Mouse (Mus musculus) MEL (cell line): Measurements from ENCODE around the gene Ino80d. TPM values are rescaled to one million over a fixed set of nuclear protein-coding genes. Genes with fewer than 3 reads are reported as not detected.

Source experiments
- DNase-seq: peaks from one replicate; pipeline ENCODE4 v3.0.0; 2011; ENCODE audit warnings: low read depth, low spot score
- H3K27ac ChIP-seq: 2 replicates; pipeline ENCODE4 v1.5.1; 2012; ENCODE audit warnings: low read depth, mild to moderate bottlenecking, control low read depth, low read length, moderate library complexity; ENCODE audit not compliant: control insufficient read depth
- H3K27me3 ChIP-seq, 2 experiments: fragments of 150-350 bp in 1 of 2; sonication (generic) in 1 of 2; 2 replicates each; pipeline ENCODE4 v1.6.1; 2012; ENCODE audit warnings: low read length in 2 of 2, mild to moderate bottlenecking in 2 of 2, improper control_type of control experiment in 1 of 2, moderate library complexity in 1 of 2; ENCODE audit not compliant: insufficient read depth in 2 of 2, control insufficient read depth in 1 of 2
- H3K36me3 ChIP-seq, 2 experiments: 2 replicates each; pipeline ENCODE4 v1.6.1; 2012 to 2014; ENCODE audit warnings: low read length in 2 of 2, improper control_type of control experiment in 1 of 2, inconsistent platforms in 1 of 2, mild to moderate bottlenecking in 1 of 2; ENCODE audit not compliant: insufficient read depth in 2 of 2, control insufficient read depth in 1 of 2
- H3K4me1 ChIP-seq, 2 experiments: fragments of 150-350 bp in 1 of 2; sonication (generic) in 1 of 2; 2 replicates each; pipeline ENCODE4 v1.6.1; 2012; ENCODE audit warnings: low read length in 2 of 2, improper control_type of control experiment in 1 of 2, mild to moderate bottlenecking in 1 of 2; ENCODE audit not compliant: insufficient read depth in 2 of 2, control insufficient read depth in 1 of 2
- H3K4me3 ChIP-seq, 2 experiments: fragments of 150-350 bp in 1 of 2; sonication (generic) in 1 of 2; 2 replicates each; pipeline ENCODE4 v1.5.1; 2012; ENCODE audit warnings: low read depth in 2 of 2, low read length in 2 of 2, mild to moderate bottlenecking in 2 of 2, moderate library complexity in 2 of 2, control low read depth in 1 of 2, improper control_type of control experiment in 1 of 2; ENCODE audit not compliant: control insufficient read depth in 1 of 2, insufficient read depth in 1 of 2
- H3K79me2 ChIP-seq: 2 replicates; pipeline ENCODE4 v1.6.1; 2012; ENCODE audit warnings: mild to moderate bottlenecking, low read length, moderate library complexity; ENCODE audit not compliant: control insufficient read depth, poor library complexity, insufficient read depth
- H3K9ac ChIP-seq: 2 replicates; pipeline ENCODE4 v1.6.1; 2012; ENCODE audit warnings: low read depth, mild to moderate bottlenecking, control low read depth, low read length, moderate library complexity; ENCODE audit not compliant: control insufficient read depth, poor library complexity, severe bottlenecking
- H3K9me3 ChIP-seq: fragments of 150-350 bp; sonication (generic); replicated peaks from 2 replicates; pipeline ENCODE4 v1.6.1; 2012; ENCODE audit warnings: mild to moderate bottlenecking, low read length, improper control_type of control experiment, moderate library complexity; ENCODE audit not compliant: insufficient read depth
- E2F4 ChIP-seq: IDR thresholded peaks from 2 replicates; pipeline ENCODE4 v1.6.1; 2011; ENCODE audit warnings: low read depth, low read length, improper control_type of control experiment, borderline replicate concordance
- ELF1 ChIP-seq: IDR thresholded peaks from 2 replicates; pipeline ENCODE4 v1.6.1; 2014; ENCODE audit warnings: low read depth, mild to moderate bottlenecking, inconsistent platforms, low read length, improper control_type of control experiment, moderate library complexity
- EP300 ChIP-seq, 2 experiments: IDR thresholded peaks; 2 replicates each; pipeline ENCODE4 v1.6.1; 2011; ENCODE audit warnings: improper control_type of control experiment in 2 of 2, low read length in 2 of 2, low read depth in 1 of 2, mild to moderate bottlenecking in 1 of 2
- ETS1 ChIP-seq: IDR thresholded peaks from 2 replicates; pipeline ENCODE4 v1.6.1; 2012; ENCODE audit warnings: low read depth, mild to moderate bottlenecking, inconsistent platforms, low read length, improper control_type of control experiment, moderate library complexity
- GABPA ChIP-seq: IDR thresholded peaks from 2 replicates; pipeline ENCODE4 v1.6.1; 2012; ENCODE audit warnings: low read depth, mild to moderate bottlenecking, inconsistent platforms, low read length, improper control_type of control experiment, moderate library complexity
- GATA1 ChIP-seq: IDR thresholded peaks from 2 replicates; pipeline ENCODE4 v1.6.1; 2011; ENCODE audit warnings: low read depth, low read length, improper control_type of control experiment
- HCFC1 ChIP-seq: IDR thresholded peaks from 2 replicates; pipeline ENCODE4 v1.6.1; 2012; ENCODE audit warnings: low read depth, mild to moderate bottlenecking, inconsistent platforms, low read length, improper control_type of control experiment, moderate library complexity
- KAT2A ChIP-seq: conservative IDR thresholded peaks from 2 replicates; pipeline ENCODE4 v1.6.1; 2012; ENCODE audit warnings: low read depth, low read length, improper control_type of control experiment, inconsistent platforms
- MAFK ChIP-seq: IDR thresholded peaks from 2 replicates; pipeline ENCODE4 v1.6.1; 2011; ENCODE audit warnings: low read depth, mild to moderate bottlenecking, low read length, improper control_type of control experiment, borderline replicate concordance
- MAX ChIP-seq: IDR thresholded peaks from 2 replicates; pipeline ENCODE4 v1.6.1; 2011; ENCODE audit warnings: low read length, improper control_type of control experiment
- MAZ ChIP-seq: IDR thresholded peaks from 2 replicates; pipeline ENCODE4 v1.6.1; 2012; ENCODE audit warnings: low read depth, mild to moderate bottlenecking, inconsistent platforms, low read length, improper control_type of control experiment
- MXI1 ChIP-seq: IDR thresholded peaks from 2 replicates; pipeline ENCODE4 v1.6.1; 2011; ENCODE audit warnings: mild to moderate bottlenecking, low read depth, low read length, improper control_type of control experiment
- MYC ChIP-seq: IDR thresholded peaks from 2 replicates; pipeline ENCODE4 v1.6.1; 2011; ENCODE audit warnings: low read depth, mild to moderate bottlenecking, low read length, improper control_type of control experiment, moderate library complexity
- NRF1 ChIP-seq: IDR thresholded peaks from 2 replicates; pipeline ENCODE4 v1.6.1; 2014; ENCODE audit warnings: low read depth, mild to moderate bottlenecking, inconsistent platforms, low read length, improper control_type of control experiment, moderate library complexity; ENCODE audit not compliant: poor library complexity, insufficient read depth, severe bottlenecking
- POLR2A ChIP-seq, 2 experiments: IDR thresholded peaks; 2 replicates each; pipeline ENCODE4 v1.6.1; 2011 to 2012; ENCODE audit warnings: low read length in 2 of 2, mild to moderate bottlenecking in 2 of 2, control low read depth in 1 of 2, improper control_type of control experiment in 1 of 2, low read depth in 1 of 2, moderate library complexity in 1 of 2; ENCODE audit not compliant: control insufficient read depth in 1 of 2, insufficient read depth in 1 of 2, poor library complexity in 1 of 2
- POLR2AphosphoS2 ChIP-seq: IDR thresholded peaks from 2 replicates; pipeline ENCODE4 v1.6.1; 2011; ENCODE audit warnings: low read length, improper control_type of control experiment
- POLR2AphosphoS5 ChIP-seq: IDR thresholded peaks from 2 replicates; pipeline ENCODE4 v1.6.1; 2012; ENCODE audit warnings: low read depth, borderline replicate concordance, mild to moderate bottlenecking, inconsistent platforms, low read length, moderate library complexity, mixed read lengths
- RAD21 ChIP-seq: IDR thresholded peaks from 2 replicates; pipeline ENCODE4 v1.6.1; 2011; ENCODE audit warnings: mild to moderate bottlenecking, low read depth, low read length, improper control_type of control experiment
- RCOR1 ChIP-seq: IDR thresholded peaks from 2 replicates; pipeline ENCODE4 v1.6.1; 2012; ENCODE audit warnings: low read depth, mild to moderate bottlenecking, inconsistent platforms, low read length, improper control_type of control experiment
- SIN3A ChIP-seq: IDR thresholded peaks from 2 replicates; pipeline ENCODE4 v1.6.1; 2012; ENCODE audit warnings: low read length, improper control_type of control experiment, inconsistent platforms
- SMC3 ChIP-seq: IDR thresholded peaks from 2 replicates; pipeline ENCODE4 v1.6.1; 2011; ENCODE audit warnings: low read depth, low read length, improper control_type of control experiment
- TAL1 ChIP-seq: IDR thresholded peaks from 2 replicates; pipeline ENCODE4 v1.6.1; 2012; ENCODE audit warnings: mild to moderate bottlenecking, inconsistent platforms, low read length, moderate library complexity, mixed read lengths
- TBP ChIP-seq: IDR thresholded peaks from 2 replicates; pipeline ENCODE4 v1.8.0; 2011; ENCODE audit warnings: low read depth, low read length, improper control_type of control experiment
- TCF12 ChIP-seq: IDR thresholded peaks from 2 replicates; pipeline ENCODE4 v1.6.1; 2014; ENCODE audit warnings: low read depth, mild to moderate bottlenecking, inconsistent platforms, low read length, improper control_type of control experiment, moderate library complexity
- USF2 ChIP-seq, 2 experiments: IDR thresholded peaks; 2 replicates each; pipeline ENCODE4 v1.6.1; 2011 to 2012; ENCODE audit warnings: improper control_type of control experiment in 2 of 2, low read length in 2 of 2, borderline replicate concordance in 1 of 2, inconsistent platforms in 1 of 2, low read depth in 1 of 2, mild to moderate bottlenecking in 1 of 2; ENCODE audit not compliant: insufficient read depth in 1 of 2
- ZKSCAN1 ChIP-seq: IDR thresholded peaks from 2 replicates; pipeline ENCODE4 v1.6.1; 2012; ENCODE audit warnings: low read depth, mild to moderate bottlenecking, inconsistent platforms, low read length, improper control_type of control experiment, moderate library complexity
- ZNF384 ChIP-seq: IDR thresholded peaks from 2 replicates; pipeline ENCODE4 v1.6.1; 2012; ENCODE audit warnings: low read depth, mild to moderate bottlenecking, inconsistent platforms, low read length, improper control_type of control experiment
- polyA plus RNA-seq, 2 experiments: library from polyadenylated mRNA; stranded (reverse) in 1 of 2; unstranded in 1 of 2; fragments of >175 nt in 1 of 2; fragments of >200 nt in 1 of 2; gene quantifications; 2 replicates each; pipeline versions ENCODE4 v1.2.1 to v1.2.4; 2012; ENCODE audit warnings: low replicate concordance in 2 of 2, low read depth in 1 of 2; ENCODE audit not compliant: insufficient read length in 2 of 2, insufficient read depth in 1 of 2, missing spikeins in 1 of 2
- total RNA-seq: library from RNA; depleted of rRNA; stranded (reverse); fragments of 300-350 nt; gene quantifications from 2 replicates; pipeline ENCODE4 v1.2.3, GENCODE M21; 2012

Gene Ino80d
- total and polyA plus RNA-seq, 3 experiments, result 4.0 to 5.8 TPM; not detected in 1

DNA sequence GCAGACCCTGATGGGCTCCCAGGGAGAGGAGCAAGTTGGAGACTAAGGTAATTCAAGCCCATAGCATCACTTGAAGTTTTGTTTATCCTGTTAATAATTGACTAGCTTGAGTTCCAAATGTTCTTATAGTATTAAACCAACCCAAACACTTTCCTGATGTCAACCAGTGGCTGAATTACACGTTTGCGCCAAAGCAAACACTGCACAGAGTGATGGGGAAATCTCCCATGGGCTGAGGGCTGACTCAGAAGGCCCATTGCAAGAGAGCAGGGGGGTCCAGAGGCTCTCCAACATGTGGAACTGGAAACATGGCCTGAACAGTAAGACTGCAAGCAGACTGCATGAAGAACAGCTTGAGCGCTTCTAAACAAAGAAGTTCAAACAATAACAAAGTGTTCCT is 81.5 kb downstream of the Ino80d start:
- Histone ChIP-seq H3K27ac (no peak overlapping the region), H3K4me1 (no peaks in the 10 kb centered on the region), H3K79me2 (no peaks in the 10 kb centered on the region), H3K9me3 (no peaks in the 10 kb centered on the region), H3K27me3 (peaks cover 0 to 2% of the 10 kb centered on the region in 2 experiments; a peak in 2 of 4 replicates), H3K4me3 (no peak overlapping the region), H3K9ac (no peak overlapping the region), H3K36me3 (no peaks in the 10 kb centered on the region)
- no peak for DNase-seq
- TF ChIP-seq TBP (no peak), KAT2A (no peak), POLR2AphosphoS5 (no peak), POLR2A (IDR thresholded peaks at IDR 0.05; ENCODE audit: control insufficient read depth in 1 of 2, insufficient read depth in 1 of 2, low read depth in 1 of 2, low read length in 2 of 2, poor library complexity in 1 of 2) (no peak), GABPA (no peak), MYC (no peak), USF2 (IDR thresholded peaks at IDR 0.05; ENCODE audit: borderline replicate concordance in 1 of 2, insufficient read depth in 1 of 2, low read depth in 1 of 2, low read length in 2 of 2) (no peak), EP300 (IDR thresholded peaks at IDR 0.05; ENCODE audit: low read depth in 1 of 2, low read length in 2 of 2) (no peak), ELF1 (no peak), MXI1 (no peak), SIN3A (no peak), POLR2AphosphoS2 (no peak), MAFK (no peak), RCOR1 (no peak)

DNA sequence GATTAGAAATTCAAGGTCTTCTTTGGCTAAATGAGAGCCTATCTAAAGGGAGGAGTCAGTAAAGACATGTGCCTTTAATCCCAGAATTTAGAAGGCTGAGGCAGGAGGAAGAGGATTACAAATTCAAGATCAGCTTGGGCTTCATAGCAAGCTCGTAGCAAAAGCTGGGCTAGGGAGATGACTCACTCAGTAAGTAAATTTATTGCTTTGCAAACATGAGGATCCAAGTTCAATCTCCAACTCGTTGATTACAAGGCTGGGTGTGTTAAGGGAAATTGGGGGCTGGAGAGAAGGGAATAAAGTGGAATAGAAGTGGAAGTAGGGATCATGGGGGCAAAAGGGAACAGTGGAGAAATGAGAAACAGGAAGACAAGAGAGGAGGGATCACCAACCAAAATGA is 94.6 kb downstream of the Ino80d start:
- Histone ChIP-seq H3K9ac (no peak overlapping the region), H3K27ac (no peak overlapping the region), H3K27me3 (no peaks in the 10 kb centered on the region), H3K4me1 (no peaks in the 10 kb centered on the region), H3K9me3 (no peaks in the 10 kb centered on the region), H3K36me3 (no peaks in the 10 kb centered on the region), H3K4me3 (no peak overlapping the region), H3K79me2 (no peaks in the 10 kb centered on the region)
- no peak for TF ChIP-seq RAD21
- TF ChIP-seq MAZ, result no peak
- no peak for TF ChIP-seq GABPA
- TF ChIP-seq TCF12, result no peak
- TF ChIP-seq HCFC1, result no peak
- no peak for TF ChIP-seq GATA1
- TF ChIP-seq ETS1, result no peak
- no peak for TF ChIP-seq TBP
- TF ChIP-seq RCOR1, result no peak
- TF ChIP-seq POLR2AphosphoS2, result no peak
- TF ChIP-seq POLR2AphosphoS5, result no peak
- no peak for TF ChIP-seq ZNF384
- TF ChIP-seq NRF1, result no peak
- TF ChIP-seq E2F4, result no peak
- TF ChIP-seq MAX, result no peak
- TF ChIP-seq MXI1, result no peak
- no peak for TF ChIP-seq TAL1
- TF ChIP-seq ZKSCAN1, result no peak
- TF ChIP-seq SMC3, result no peak
- no peak for DNase-seq
